Mouse (Mus musculus) lung, adult 2 months (tissue): ENCODE results near the gene B3gnt9.
"Not testable (repeated sequence)": the region's sequence is repeated elsewhere in the genome, so short reads cannot be mapped to it uniquely, and the experiment has no call there.

Experiments used
- CTCF ChIP-seq: fragments of 200-500 bp; IDR thresholded peaks from 2 replicates; pipeline ENCODE4 v1.5.1; 2011; ENCODE audit warnings: mild to moderate bottlenecking, low read length, control low read depth; ENCODE audit not compliant: insufficient read depth
- POLR2A ChIP-seq: fragments of 200-500 bp; IDR thresholded peaks from 2 replicates; pipeline ENCODE4 v1.6.1; 2011; ENCODE audit warnings: low read depth, mild to moderate bottlenecking, control low read depth, low read length, borderline replicate concordance; ENCODE audit errors: extremely low read depth

DNA sequence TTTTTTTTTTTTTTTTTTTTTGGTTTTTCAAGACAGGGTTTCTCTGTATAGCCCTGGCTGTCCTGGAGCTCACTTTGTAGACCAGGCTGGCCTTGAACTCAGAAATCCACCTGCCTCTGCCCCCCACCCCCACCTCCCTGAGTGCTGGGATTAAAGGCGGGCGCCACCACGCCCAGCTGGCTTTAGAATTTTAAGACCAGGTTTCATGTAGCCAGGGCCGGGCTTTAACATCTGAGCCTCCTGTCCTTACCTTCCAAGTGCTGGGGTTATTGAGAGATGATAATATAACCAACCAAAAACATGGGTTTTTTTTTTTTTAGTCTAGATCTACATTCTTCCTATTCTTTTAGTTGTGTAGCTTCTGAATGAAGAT lies 22.6 kb downstream of the B3gnt9 start:
- not testable (repeated sequence) for TF ChIP-seq POLR2A, CTCF
